Comparison of ENCODE assay signal across 9 mouse cellular contexts in genomic region chr10:23116786-23117410, GRCm38 (mm10).
DNase-seq lines count a peak whose midpoint lies in the region; ATAC-seq and TF ChIP-seq lines count a peak whose summit lies in the region.
"Had no signal": no experiment of that assay in that cellular context is flagged by ENCODE, and none has a peak within 500 bp of the region (broad histone marks: within the 10 kb centered on the region; RNA-seq: fewer than 3 reads in every experiment).

No protein-coding gene starts in this region.

- peak; percentile 95 for TF ChIP-seq CTCF in Patski (IDR thresholded peaks at IDR 0.05)

- in situ Hi-C loops in Patski (cut with MboI; ENCODE audit: low pct_unique_long_range_greater_than_20kb), result loop anchor here (5.0 kb wide), 2 partner anchors 45 to 495 kb away; no protein-coding TSS in a partner anchor

- H3K4me1 ChIP-seq in forebrain, embryonic 14.5 days (ENCODE audit: control insufficient read depth, insufficient read depth, low read length), result no peaks in the 10 kb centered on the region

- H3K9ac ChIP-seq in forebrain, embryonic 14.5 days (ENCODE audit: low read length), result no peak overlapping the region

- 38% methylated on average over 10 of the region's 10 CpGs for WGBS in forebrain, embryonic 14.5 days

- H3K27me3 ChIP-seq in Patski, result no peaks in the 10 kb centered on the region
- no peaks in the 10 kb centered on the region for H3K27me3 ChIP-seq in forebrain, embryonic 14.5 days (replicated peaks; ENCODE audit: control insufficient read depth, insufficient read depth, low read length)

- no peaks in the 10 kb centered on the region for H3K36me3 ChIP-seq in forebrain, embryonic 14.5 days (ENCODE audit: control insufficient read depth, insufficient read depth, low read length)

- CTCF ChIA-PET in Patski (lab: Charles Lee), result interaction anchor here (1.0 to 2.8 kb wide), 11 partner anchors 9 to 502 kb away, joined by 3 to 25 read pairs (median 4); no protein-coding TSS in a partner anchor

- DNase-seq in Patski (ENCODE audit: low read depth, low spot score), result peak; percentile 17
- DNase-seq in forebrain, embryonic 14.5 days (ENCODE audit: low spot score), result peak; percentile 84
- DNase-seq in left cerebral cortex, adult 18-20 months (ENCODE audit: low spot score in 2 of 2), result peak; percentile 83 to 89
- DNase-seq in lung, postnatal 4 days, result peak; percentile 37 to 62
- peak; percentile 75 for DNase-seq in right cerebral cortex, postnatal 25 days

- H3K4me2 ChIP-seq in forebrain, embryonic 14.5 days (ENCODE audit: low read length), result no peak overlapping the region

- no peak overlapping the region for H3K27ac ChIP-seq in forebrain, embryonic 14.5 days (ENCODE audit: low read depth, low read length)

- no peaks in the 10 kb centered on the region for H3K9me3 ChIP-seq in forebrain, embryonic 14.5 days (replicated peaks; ENCODE audit: control insufficient read depth, low read length)

- POLR2A ChIA-PET in Patski (lab: Charles Lee), result interaction anchor here (1.4 kb wide), 1 partner anchor 494 kb away, joined by 5 read pairs; no protein-coding TSS in a partner anchor

- H3K4me3 ChIP-seq in forebrain, embryonic 14.5 days (ENCODE audit: low read depth, low read length), result no peak overlapping the region
- H3K4me3 ChIP-seq: myocyte had no signal

- no peak for ATAC-seq in Patski
- ATAC-seq in cerebellum, adult (ENCODE audit: insufficient number of reproducible peaks, low FRiP score, low TSS enrichment), result peak; percentile 66; the same call in 1 of the 2 replicates
- peak; percentile 87 for ATAC-seq in forebrain, embryonic 14.5 days
- ATAC-seq in hematopoietic stem cell, adult 5-6 weeks (replicated peaks in 1 of 2; ENCODE audit: insufficient read depth in 1 of 2, low FRiP score in 2 of 2, low TSS enrichment in 1 of 2, low read depth in 1 of 2, poor library complexity in 2 of 2, severe bottlenecking in 2 of 2), result peak; percentile 71 to 86
- no peak for ATAC-seq in monocyte, adult 5-6 weeks (replicated peaks; ENCODE audit: insufficient number of reproducible peaks, low FRiP score, low TSS enrichment, poor library complexity, severe bottlenecking)

Comparison
In these comparisons a context has a peak if more than half of its experiments do, and no peak if none do; other contexts are left out.
1. ATAC-seq: peak in cerebellum, adult (single experiment), forebrain, embryonic 14.5 days (single experiment) and hematopoietic stem cell, adult 5-6 weeks (2 of 2); none in Patski (single experiment) and monocyte, adult 5-6 weeks (single experiment).
2. DNase-seq: peak in every context shown above with its lines; median percentile 86 in left cerebral cortex, adult 18-20 months; 84 in forebrain, embryonic 14.5 days; 75 in right cerebral cortex, postnatal 25 days; 50 in lung, postnatal 4 days; 17 in Patski.